Mouse (Mus musculus) thymus, postnatal 14 days (tissue): Measurements from ENCODE around the gene Mcm10.

Experiments used
- DNase-seq: peaks from one replicate; pipeline ENCODE4 v3.0.0; 2021

Gene Mcm10

GRCm38 (mm10) chr2:5031215-5031614 is 18.6 kb upstream of the Mcm10 start:
- no peak for DNase-seq

GRCm38 (mm10) chr2:5029808-5030207 is 17.2 kb upstream of the Mcm10 start:
- no peak for DNase-seq

GRCm38 (mm10) chr2:5028047-5028446 is 15.5 kb upstream of the Mcm10 start:
- no peak for DNase-seq

- no peak for DNase-seq
Measured at GRCm38 (mm10) chr2:5027057-5027456, 14.5 kb upstream of the Mcm10 start.

- peak; percentile 17 for DNase-seq
Measured at GRCm38 (mm10) chr2:5025162-5025733, 12.7 kb upstream of the Mcm10 start.

GRCm38 (mm10) chr2:5023699-5024399 is 11.3 kb upstream of the Mcm10 start:
- no peak for DNase-seq

- no peak for DNase-seq
Measured at GRCm38 (mm10) chr2:5023275-5023674, 10.7 kb upstream of the Mcm10 start.

GRCm38 (mm10) chr2:5019708-5020107 is 7.1 kb upstream of the Mcm10 start:
- DNase-seq, result no peak

GRCm38 (mm10) chr2:5016922-5017321 is 4.3 kb upstream of the Mcm10 start:
- DNase-seq, result no peak

- DNase-seq, result no peak
Measured at GRCm38 (mm10) chr2:5015527-5015926, 2.9 kb upstream of the Mcm10 start.

GRCm38 (mm10) chr2:5014616-5015015 is 2.0 kb upstream of the Mcm10 start:
- peak; percentile 15 for DNase-seq

GRCm38 (mm10) chr2:5011898-5012490 is 597 bp downstream of the Mcm10 start:
- no peak for DNase-seq

- no peak for DNase-seq
Measured at GRCm38 (mm10) chr2:5007107-5007506, 5.5 kb downstream of the Mcm10 start.

- no peak for DNase-seq
Measured at GRCm38 (mm10) chr2:5001266-5001665, 11.3 kb downstream of the Mcm10 start.

GRCm38 (mm10) chr2:4998905-4999304 is 13.7 kb downstream of the Mcm10 start:
- DNase-seq, result no peak

GRCm38 (mm10) chr2:4996421-4996824 is 16.2 kb downstream of the Mcm10 start:
- DNase-seq, result no peak

GRCm38 (mm10) chr2:4995646-4996045 is 16.9 kb downstream of the Mcm10 start:
- DNase-seq, result no peak

- DNase-seq, result no peak
Measured at GRCm38 (mm10) chr2:4994436-4994835, 18.2 kb downstream of the Mcm10 start.

- DNase-seq, result no peak
Measured at GRCm38 (mm10) chr2:4993584-4993983, 19.0 kb downstream of the Mcm10 start.

GRCm38 (mm10) chr2:4988826-4989424 is 23.7 kb downstream of the Mcm10 start:
- DNase-seq, result no peak

GRCm38 (mm10) chr2:4987388-4988180 is 25.0 kb downstream of the Mcm10 start:
- no peak for DNase-seq

GRCm38 (mm10) chr2:4986798-4987197 is 25.8 kb downstream of the Mcm10 start:
- no peak for DNase-seq

- DNase-seq, result no peak
Measured at GRCm38 (mm10) chr2:4985000-4985399, 27.6 kb downstream of the Mcm10 start.
